Mouse (Mus musculus): ENCODE data around the gene Tjp1. TPM values are rescaled to one million over a fixed set of nuclear protein-coding genes. Genes with fewer than 3 reads are reported as not detected.

The Tjp1 gene
- 22.3 and 26.9 TPM in 2 replicates for polyA plus RNA-seq (2015; fragmentation: Nextera tagmentation; extraction: Ambion mirVana)

DNA sequence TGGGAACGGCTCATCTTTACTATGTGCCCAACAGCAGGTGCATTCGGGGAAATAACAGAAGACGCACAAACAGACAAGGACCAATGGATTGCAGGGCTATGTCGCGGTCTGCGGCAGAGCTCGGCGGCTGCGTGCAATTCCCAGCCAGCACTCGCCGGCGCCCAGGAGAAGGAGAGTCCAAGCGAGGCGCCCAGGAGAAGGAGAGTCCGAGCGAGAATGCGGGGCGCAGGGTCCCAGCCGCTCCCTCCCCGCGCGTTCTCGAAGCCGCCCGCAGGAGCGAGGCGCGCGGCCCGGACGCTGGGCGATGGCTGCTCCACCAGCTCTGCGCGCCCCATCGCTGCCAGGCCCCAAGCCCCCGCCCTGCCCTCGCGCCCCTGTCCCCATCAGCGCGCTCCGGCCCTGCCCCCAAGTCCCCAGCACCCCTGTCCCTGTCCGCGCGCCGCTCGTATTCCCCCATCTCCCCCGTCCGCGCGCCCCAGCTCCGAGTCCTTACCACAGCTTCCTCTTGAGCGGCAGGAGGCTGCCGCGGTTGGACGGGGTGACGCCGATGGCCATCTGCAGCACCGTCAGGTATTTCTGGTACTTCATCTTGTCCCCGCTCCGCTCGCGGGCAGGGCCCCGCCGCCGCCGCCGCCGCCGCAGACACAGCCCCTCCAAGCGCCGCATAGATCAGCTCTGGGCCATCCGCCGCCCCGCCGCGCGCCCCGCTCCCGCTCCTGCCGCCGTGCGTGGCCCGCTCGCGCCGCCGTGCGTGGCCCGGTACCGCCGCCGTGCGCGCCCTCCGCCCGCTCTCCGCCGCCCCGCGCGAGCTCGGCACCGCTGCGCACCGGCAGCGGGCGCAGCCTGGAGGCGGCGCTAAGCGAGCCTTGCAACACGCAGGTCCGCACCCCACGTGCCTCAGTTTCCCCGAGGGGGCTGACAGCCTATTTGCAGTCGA is at the start of gene Tjp1:
Tjp1 (minus strand) TSS at position 711 of the 937 bp plus-strand sequence.
- WGBS, result under 1% methylated on average over 92 of the region's 115 CpGs

DNA sequence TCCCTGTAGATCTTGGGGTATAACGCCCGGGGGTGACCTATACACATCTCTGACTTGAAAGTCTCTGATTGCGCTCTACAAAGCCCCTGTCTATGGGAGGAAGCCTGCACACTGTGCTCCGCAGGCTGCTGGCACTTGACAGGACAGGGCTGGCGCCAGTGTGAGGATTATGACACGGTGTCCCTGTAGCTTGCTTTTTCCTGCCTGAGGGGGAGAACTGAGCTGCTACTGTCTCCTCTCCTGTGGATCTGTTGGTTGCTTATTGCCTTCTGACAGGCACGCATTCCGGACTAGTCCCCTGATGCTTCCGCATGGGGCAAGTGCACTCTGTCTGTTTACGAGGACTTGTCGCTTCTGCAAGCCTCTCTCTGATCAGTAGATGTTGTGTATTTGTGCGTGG is 49.5 kb upstream of the Tjp1 start:
- Histone ChIP-seq H3K4me2 (replicated peaks) (peak overlapping the region; percentile 20; the same call in 1 of the 2 replicates), H3K9me3 (no peaks in the 10 kb centered on the region), H3K9ac (replicated peaks) (no peak overlapping the region), H3K4me1 (replicated peaks) (peaks cover 12% of the 10 kb centered on the region), H3K27me3 (no peaks in the 10 kb centered on the region), H3K36me3 (no peaks in the 10 kb centered on the region), H3K27ac (no peak overlapping the region), H3K4me3 (replicated peaks) (no peak overlapping the region)
- peak; percentile 90 for ATAC-seq
- 52% methylated on average over 12 of the region's 12 CpGs for WGBS

More for the DNA sequence above, at the start of gene Tjp1:
- Histone ChIP-seq H3K36me3 (no peaks in the 10 kb centered on the region), H3K4me3 (replicated peaks) (peak within 1 kb of the TSS; percentile 59), H3K9me3 (no peaks in the 10 kb centered on the region), H3K27ac (peak within 1 kb of the TSS; percentile 74), H3K4me2 (replicated peaks) (peak within 1 kb of the TSS; percentile 81), H3K9ac (replicated peaks) (peak within 1 kb of the TSS; percentile 73), H3K27me3 (peaks cover 83% of the 10 kb centered on the region), H3K4me1 (replicated peaks) (peaks cover 7% of the 10 kb centered on the region)
- peak; percentile 89 for ATAC-seq

DNA sequence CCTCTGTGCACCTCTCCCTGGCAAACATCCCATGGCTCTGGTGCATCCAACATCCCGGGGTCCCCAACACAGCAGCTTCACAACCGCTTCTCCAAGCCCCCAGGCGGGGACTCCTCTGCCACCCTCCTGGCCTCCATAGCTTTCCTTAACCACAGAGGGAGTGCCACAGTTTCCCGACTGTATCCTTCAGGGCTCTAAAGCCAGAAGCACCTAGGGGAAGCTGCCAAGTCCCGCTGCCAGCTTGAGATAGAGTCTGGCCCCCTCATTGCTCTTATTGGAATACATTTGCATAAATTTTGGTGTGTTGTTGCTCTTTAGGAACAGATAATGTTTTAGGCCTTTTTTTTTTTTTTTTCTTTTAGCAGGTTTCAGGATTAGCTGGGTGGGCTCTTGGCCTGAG is 45.1 kb upstream of the Tjp1 start:
- Histone ChIP-seq H3K27me3 (no peaks in the 10 kb centered on the region), H3K36me3 (no peaks in the 10 kb centered on the region), H3K27ac (no peak overlapping the region), H3K4me1 (replicated peaks) (peaks cover 9% of the 10 kb centered on the region), H3K4me2 (replicated peaks) (no peak overlapping the region), H3K9me3 (no peaks in the 10 kb centered on the region), H3K4me3 (replicated peaks) (no peak overlapping the region), H3K9ac (replicated peaks) (no peak overlapping the region)
- ATAC-seq, result no peak
- WGBS, result 59% methylated on average over 5 of the region's 5 CpGs

DNA sequence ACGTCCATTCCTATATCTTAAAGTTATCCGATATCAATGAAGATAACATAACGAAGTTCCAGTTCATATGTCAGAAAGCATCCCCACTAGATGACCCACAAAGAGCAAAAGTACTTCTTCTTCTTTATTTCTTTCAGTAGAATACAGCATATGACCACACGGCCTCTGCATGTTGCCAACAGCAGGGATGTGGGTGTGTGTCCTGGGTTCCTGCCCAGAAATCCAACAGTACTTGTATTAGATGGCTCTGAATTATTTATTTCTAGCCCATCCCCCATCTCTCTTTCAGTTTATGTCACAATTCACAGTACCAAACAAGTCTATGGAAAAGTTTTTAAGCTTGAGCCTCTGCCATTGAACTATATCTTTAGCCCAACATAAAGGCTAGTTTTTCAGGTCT is 43.1 kb upstream of the Tjp1 start:
- WGBS, result 90% methylated on average over 4 of the region's 4 CpGs
- no peak overlapping the region for H3K27ac ChIP-seq
- H3K4me3 ChIP-seq (replicated peaks), result no peak overlapping the region
- H3K9ac ChIP-seq (replicated peaks), result no peak overlapping the region
- no peak for ATAC-seq
- no peaks in the 10 kb centered on the region for H3K27me3 ChIP-seq
- H3K9me3 ChIP-seq, result no peaks in the 10 kb centered on the region
- no peak overlapping the region for H3K4me2 ChIP-seq (replicated peaks)
- peaks cover 5% of the 10 kb centered on the region; the same call in 1 of the 2 replicates for H3K4me1 ChIP-seq (replicated peaks)
- H3K36me3 ChIP-seq, result no peaks in the 10 kb centered on the region

DNA sequence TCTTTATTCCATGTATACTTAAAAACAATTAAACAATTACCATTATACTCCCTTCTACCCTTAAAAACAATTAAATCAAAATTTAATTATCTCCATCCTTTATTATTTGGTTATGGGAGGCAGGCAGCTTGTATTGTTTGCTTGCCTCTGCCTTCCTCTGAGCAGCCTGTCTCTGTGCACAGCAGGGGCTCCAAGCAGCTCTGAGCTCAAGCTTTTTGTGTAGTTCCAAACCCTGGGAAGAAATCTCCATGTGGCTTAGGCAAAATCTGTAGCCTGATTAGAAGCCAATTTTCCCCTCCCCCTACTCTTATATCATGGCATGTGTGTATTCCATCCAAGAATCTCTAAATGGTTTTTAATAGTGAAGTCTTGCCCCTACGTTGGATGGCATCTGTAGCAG is 28.4 kb upstream of the Tjp1 start:
- Histone ChIP-seq H3K4me2 (replicated peaks) (no peak overlapping the region), H3K9me3 (0 out of 2 replicates have a peak, but pooled peaks cover 2% of the 10 kb centered on the region), H3K9ac (replicated peaks) (no peak overlapping the region), H3K4me3 (replicated peaks) (no peak overlapping the region), H3K27me3 (no peaks in the 10 kb centered on the region), H3K4me1 (replicated peaks) (no peaks in the 10 kb centered on the region), H3K27ac (no peak overlapping the region), H3K36me3 (no peaks in the 10 kb centered on the region)
- ATAC-seq, result no peak
- 47% methylated on average over 1 of the region's 1 CpGs for WGBS

DNA sequence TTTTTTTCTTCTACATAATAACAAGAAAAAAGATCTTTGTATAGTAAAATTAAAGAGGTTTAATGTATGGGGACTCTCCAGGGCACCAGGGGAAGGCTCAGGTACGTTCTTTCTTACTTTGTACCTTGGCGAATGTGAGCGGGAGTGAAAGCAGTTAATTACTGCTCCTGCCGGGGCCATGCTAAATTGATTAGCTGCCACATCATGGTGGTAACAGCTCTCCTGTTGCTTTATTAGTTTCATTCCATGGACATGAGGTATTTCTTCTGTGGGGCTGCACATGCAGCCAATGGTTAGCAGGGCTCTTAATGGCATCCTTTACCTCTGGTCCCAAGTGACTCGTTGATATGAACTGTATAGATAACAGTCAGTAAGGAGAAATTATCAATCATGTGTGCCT is 18.2 kb upstream of the Tjp1 start:
- Histone ChIP-seq H3K4me2 (replicated peaks) (no peak overlapping the region), H3K9me3 (no peaks in the 10 kb centered on the region), H3K9ac (replicated peaks) (no peak overlapping the region), H3K27me3 (peaks cover 7% of the 10 kb centered on the region; the same call in 1 of the 2 replicates), H3K4me1 (replicated peaks) (no peaks in the 10 kb centered on the region), H3K27ac (no peak overlapping the region), H3K4me3 (replicated peaks) (no peak overlapping the region), H3K36me3 (no peaks in the 10 kb centered on the region)
- 60% methylated on average over 5 of the region's 5 CpGs for WGBS
- ATAC-seq, result no peak

DNA sequence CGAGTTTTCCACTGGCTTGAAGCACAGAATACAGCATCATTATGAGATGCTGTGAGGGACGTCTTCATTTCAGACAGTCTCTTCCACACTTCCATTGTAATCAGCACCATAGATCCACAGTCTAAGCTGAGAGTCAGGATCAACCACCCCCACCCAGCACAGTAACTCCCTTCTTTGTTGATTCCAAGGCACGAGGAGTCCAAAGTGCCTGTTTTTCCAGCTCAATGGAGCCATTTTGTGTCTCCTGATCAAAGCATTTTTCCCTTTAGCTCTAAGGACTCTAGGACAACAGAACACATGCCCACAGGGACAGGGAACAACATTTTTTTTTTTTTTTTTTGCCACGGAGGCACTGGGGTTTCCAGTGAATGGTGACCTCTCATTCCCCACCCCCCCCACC is 5.1 kb upstream of the Tjp1 start:
- H3K36me3 ChIP-seq, result no peaks in the 10 kb centered on the region
- 0 out of 2 replicates have a peak, but pooled peaks cover 3% of the 10 kb centered on the region for H3K4me1 ChIP-seq (replicated peaks)
- H3K4me3 ChIP-seq (replicated peaks), result no peak overlapping the region
- WGBS, result 3% methylated on average over 4 of the region's 4 CpGs
- H3K27me3 ChIP-seq, result peaks cover 59% of the 10 kb centered on the region
- H3K9ac ChIP-seq (replicated peaks), result no peak overlapping the region
- no peak overlapping the region for H3K27ac ChIP-seq
- H3K9me3 ChIP-seq, result peaks cover 8% of the 10 kb centered on the region; the same call in 1 of the 2 replicates
- no peak overlapping the region for H3K4me2 ChIP-seq (replicated peaks)
- no peak for ATAC-seq

DNA sequence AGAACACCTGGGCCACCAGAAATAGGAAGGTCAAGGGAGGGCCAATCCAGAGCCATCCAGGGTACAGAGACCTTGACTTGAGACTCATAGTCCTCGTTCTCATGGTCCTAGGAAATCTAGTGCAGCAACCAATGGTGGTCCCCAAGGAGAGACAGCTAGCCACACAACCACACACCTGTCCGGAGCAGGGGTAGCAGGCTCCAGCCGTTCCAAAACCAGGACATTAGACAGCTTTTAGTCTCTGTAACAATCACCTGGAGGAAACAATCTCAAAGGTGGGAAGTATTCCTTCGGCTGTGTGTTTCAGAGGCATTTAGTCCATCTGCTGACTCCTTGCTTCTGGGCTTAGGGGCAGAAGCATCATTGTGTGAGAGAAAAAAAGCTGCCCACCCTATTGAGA is 4.5 kb downstream of the Tjp1 start:
- H3K4me2 ChIP-seq (replicated peaks), result no peak overlapping the region
- 88% methylated on average over 4 of the region's 4 CpGs for WGBS
- H3K9ac ChIP-seq (replicated peaks), result no peak overlapping the region
- H3K27me3 ChIP-seq, result peaks cover 57% of the 10 kb centered on the region
- no peak for ATAC-seq
- H3K36me3 ChIP-seq, result no peaks in the 10 kb centered on the region
- H3K27ac ChIP-seq, result no peak overlapping the region
- no peak overlapping the region for H3K4me3 ChIP-seq (replicated peaks)
- no peaks in the 10 kb centered on the region for H3K9me3 ChIP-seq
- H3K4me1 ChIP-seq (replicated peaks), result peaks cover 7% of the 10 kb centered on the region

DNA sequence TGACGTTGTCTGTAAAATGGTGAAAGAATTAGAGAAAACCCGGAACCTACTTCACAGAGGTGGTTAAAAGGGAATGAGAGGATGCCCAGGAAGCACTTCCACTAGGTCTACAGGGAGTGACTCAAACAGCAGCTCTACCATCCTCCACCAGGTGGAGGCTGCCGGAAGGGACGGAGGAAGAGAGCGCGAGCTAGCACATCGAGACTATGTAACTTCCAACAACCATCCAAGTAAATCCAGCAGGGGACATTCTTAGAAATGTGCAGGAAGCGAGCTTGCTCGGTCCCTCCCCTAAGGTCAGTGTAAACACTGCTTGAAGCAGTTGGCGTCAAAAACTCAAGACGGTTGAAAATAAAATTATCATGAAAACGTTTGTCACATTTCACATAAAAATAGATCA is 5.1 kb downstream of the Tjp1 start:
- no peak overlapping the region for H3K4me2 ChIP-seq (replicated peaks)
- H3K4me3 ChIP-seq (replicated peaks), result no peak overlapping the region
- peaks cover 51% of the 10 kb centered on the region for H3K27me3 ChIP-seq
- H3K4me1 ChIP-seq (replicated peaks), result peaks cover 3% of the 10 kb centered on the region
- no peak overlapping the region for H3K27ac ChIP-seq
- H3K36me3 ChIP-seq, result no peaks in the 10 kb centered on the region
- ATAC-seq, result no peak
- no peaks in the 10 kb centered on the region for H3K9me3 ChIP-seq
- no peak overlapping the region for H3K9ac ChIP-seq (replicated peaks)
- 75% methylated on average over 12 of the region's 12 CpGs for WGBS

DNA sequence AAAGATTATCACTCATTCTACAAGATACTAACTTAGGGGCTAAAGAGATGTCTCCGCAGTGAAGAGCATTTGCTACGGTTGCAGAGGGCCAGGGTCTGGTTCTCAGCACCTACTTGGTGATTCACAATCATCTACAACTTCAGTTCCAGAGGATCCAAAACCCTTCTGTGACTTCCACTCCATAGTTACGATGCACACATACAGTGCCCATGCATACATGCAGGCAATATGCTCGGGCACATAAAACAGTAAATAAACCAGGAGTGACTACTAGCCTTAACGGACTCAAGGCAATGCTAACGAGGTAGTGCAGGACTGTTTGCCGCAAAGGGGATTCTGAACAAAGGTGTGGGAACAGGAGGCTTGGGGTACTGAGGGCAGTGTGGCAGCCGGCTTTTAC is 7.0 kb downstream of the Tjp1 start:
- no peak for ATAC-seq
- Histone ChIP-seq H3K4me1 (replicated peaks) (0 out of 2 replicates have a peak, but pooled peaks cover 4% of the 10 kb centered on the region), H3K4me3 (replicated peaks) (no peak overlapping the region), H3K9ac (replicated peaks) (no peak overlapping the region), H3K36me3 (no peaks in the 10 kb centered on the region), H3K27ac (no peak overlapping the region), H3K4me2 (replicated peaks) (no peak overlapping the region), H3K27me3 (peaks cover 36% of the 10 kb centered on the region), H3K9me3 (no peaks in the 10 kb centered on the region)
- WGBS, result 93% methylated on average over 8 of the region's 8 CpGs

DNA sequence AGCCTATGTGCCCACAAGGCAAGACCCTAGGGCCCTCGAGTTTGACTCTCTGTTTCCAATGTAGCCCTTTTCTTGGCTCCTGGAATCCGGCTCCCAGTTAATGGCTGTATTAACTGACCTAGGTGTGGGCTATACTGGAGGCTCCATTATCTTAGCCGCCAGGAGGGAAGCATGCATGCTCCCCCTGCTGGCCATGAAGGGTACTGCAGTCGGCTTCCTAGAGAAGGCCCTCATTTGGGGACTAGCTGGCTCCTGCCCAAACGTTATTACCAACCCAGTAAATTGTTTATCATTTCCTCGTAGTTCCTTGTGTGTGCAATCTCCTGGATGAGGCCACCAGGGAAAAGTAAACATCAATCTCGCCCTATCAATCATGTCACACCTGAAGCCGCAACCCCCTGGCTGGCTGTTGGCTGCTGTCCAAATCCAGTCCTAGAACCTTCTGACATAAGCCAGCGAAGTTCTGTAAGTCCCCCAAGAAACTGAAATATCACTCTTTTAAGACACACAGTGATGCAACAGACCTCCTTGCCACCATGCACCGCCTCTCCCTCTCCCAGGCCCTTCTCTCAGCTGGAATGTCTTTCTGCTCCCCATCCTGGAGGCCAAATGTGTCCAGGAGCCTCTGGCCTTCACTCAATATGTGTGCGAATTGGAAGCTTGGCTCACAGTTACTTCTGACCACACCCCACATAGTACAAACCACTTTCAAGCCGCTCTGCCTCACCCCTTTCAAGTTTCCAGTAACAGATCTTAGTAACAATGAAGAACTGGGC is 7.6 kb downstream of the Tjp1 start:
- peak; percentile 71 for ATAC-seq
- Histone ChIP-seq H3K4me2 (replicated peaks) (no peak overlapping the region), H3K36me3 (no peaks in the 10 kb centered on the region), H3K4me1 (replicated peaks) (0 out of 2 replicates have a peak, but pooled peaks cover 4% of the 10 kb centered on the region), H3K9ac (replicated peaks) (no peak overlapping the region), H3K27me3 (peaks cover 30% of the 10 kb centered on the region), H3K27ac (no peak overlapping the region), H3K9me3 (no peaks in the 10 kb centered on the region), H3K4me3 (replicated peaks) (no peak overlapping the region)
- 49% methylated on average over 12 of the region's 12 CpGs for WGBS

DNA sequence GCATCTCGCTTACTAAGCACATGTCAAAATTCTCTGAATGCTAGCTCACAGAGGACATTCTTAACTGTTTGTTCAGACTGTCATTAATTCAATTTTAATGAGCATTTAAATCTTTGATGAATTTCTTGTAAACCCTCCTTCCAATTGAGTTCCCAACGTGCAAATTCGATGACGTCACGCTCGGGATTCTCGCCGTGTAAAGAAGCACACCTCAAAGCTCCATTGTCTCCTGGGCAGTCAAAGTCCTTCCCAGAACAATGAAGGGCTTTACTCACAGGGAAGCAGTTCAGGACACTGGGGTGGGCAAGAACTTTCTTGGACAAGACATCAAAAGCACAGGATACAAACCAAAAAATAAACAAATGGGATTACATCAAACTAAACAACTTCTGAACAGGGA is 10.7 kb downstream of the Tjp1 start:
- no peak overlapping the region for H3K4me3 ChIP-seq (replicated peaks)
- peaks cover 8% of the 10 kb centered on the region; the same call in 1 of the 2 replicates for H3K27me3 ChIP-seq
- H3K9ac ChIP-seq (replicated peaks), result no peak overlapping the region
- no peak overlapping the region for H3K27ac ChIP-seq
- no peak for ATAC-seq
- H3K4me1 ChIP-seq (replicated peaks), result 0 out of 2 replicates have a peak, but pooled peaks cover 6% of the 10 kb centered on the region
- no peaks in the 10 kb centered on the region for H3K9me3 ChIP-seq
- WGBS, result 15% methylated on average over 8 of the region's 8 CpGs
- no peak overlapping the region for H3K4me2 ChIP-seq (replicated peaks)
- no peaks in the 10 kb centered on the region for H3K36me3 ChIP-seq

Measured in midbrain, embryonic 13.5 days (tissue).